Mouse (Mus musculus) cortical plate, adult 2 months (tissue): Measurements from ENCODE around the gene Ang. TPM values are rescaled to one million over a fixed set of nuclear protein-coding genes. Genes with fewer than 3 reads are reported as not detected.
"Not testable (repeated sequence)": the region's sequence is repeated elsewhere in the genome, so short reads cannot be mapped to it uniquely, and the experiment has no call there.

Experiments
- H3K27ac ChIP-seq: fragments of 200-500 bp; 2 replicates; pipeline ENCODE4 v1.5.1; 2012; ENCODE audit warnings: low read length, control low read depth, inconsistent platforms; ENCODE audit not compliant: insufficient read depth
- H3K4me1 ChIP-seq: fragments of 200-500 bp; 2 replicates; pipeline ENCODE4 v1.6.1; 2011; ENCODE audit warnings: low read length; ENCODE audit not compliant: control insufficient read depth, insufficient read depth
- H3K4me3 ChIP-seq: fragments of 200-500 bp; 2 replicates; pipeline ENCODE4 v1.5.1; 2011; ENCODE audit warnings: mild to moderate bottlenecking, low read length, control low read depth; ENCODE audit not compliant: insufficient read depth
- CTCF ChIP-seq: fragments of 200-500 bp; IDR thresholded peaks from 2 replicates; pipeline ENCODE4 v1.5.1; 2011; ENCODE audit warnings: mild to moderate bottlenecking, control low read depth, low read length; ENCODE audit not compliant: insufficient read depth; ENCODE audit errors: extremely low read depth
- POLR2A ChIP-seq: fragments of 200-500 bp; IDR thresholded peaks from 2 replicates; pipeline ENCODE4 v1.6.1; 2011; ENCODE audit warnings: mild to moderate bottlenecking, low read length, control low read depth; ENCODE audit not compliant: insufficient read depth; ENCODE audit errors: extremely low read depth
- polyA plus RNA-seq: library from polyadenylated mRNA; depleted of rRNA; stranded (reverse); fragments of >200 nt; gene quantifications from 2 replicates; pipeline ENCODE4 v1.2.3, GENCODE M21; 2012

Ang gene
- polyA plus RNA-seq, 1 experiment, result 8.1 TPM

GRCm38 (mm10) chr14:51095736-51096524 is 5.0 kb downstream of the Ang start:
- no peak for TF ChIP-seq CTCF
- TF ChIP-seq POLR2A, result no peak
- no peak overlapping the region for H3K27ac ChIP-seq
- no peaks in the 10 kb centered on the region for H3K4me1 ChIP-seq
- H3K4me3 ChIP-seq, result no peak overlapping the region

- not testable (repeated sequence) for H3K27ac ChIP-seq, H3K4me1 ChIP-seq, H3K4me3 ChIP-seq
- TF ChIP-seq CTCF, result peak; percentile 58
Observed at GRCm38 (mm10) chr14:51098300-51098699, 7.3 kb downstream of the Ang start.

- Histone ChIP-seq H3K4me3 (no peak overlapping the region), H3K27ac (no peak overlapping the region), H3K4me1 (no peaks in the 10 kb centered on the region)
- TF ChIP-seq CTCF, result no peak
- TF ChIP-seq POLR2A, result no peak
Observed at GRCm38 (mm10) chr14:51098921-51099320, 8.0 kb downstream of the Ang start.

DNA sequence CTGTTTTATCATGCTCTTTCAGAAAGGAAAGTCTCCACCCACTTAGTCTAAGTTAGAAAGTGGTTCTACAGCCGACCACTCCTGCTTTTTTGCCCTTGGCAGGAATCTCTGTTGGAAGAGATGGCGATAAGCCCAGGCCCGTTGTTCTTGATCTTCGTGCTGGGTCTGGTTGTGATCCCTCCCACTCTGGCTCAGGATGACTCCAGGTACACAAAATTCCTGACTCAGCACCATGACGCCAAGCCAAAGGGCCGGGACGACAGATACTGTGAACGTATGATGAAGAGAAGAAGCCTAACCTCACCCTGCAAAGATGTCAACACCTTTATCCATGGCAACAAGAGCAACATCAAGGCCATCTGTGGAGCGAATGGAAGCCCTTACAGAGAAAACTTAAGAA is 10.3 kb downstream of the Ang start:
- Histone ChIP-seq H3K27ac (no peak overlapping the region), H3K4me1 (no peaks in the 10 kb centered on the region), H3K4me3 (no peak overlapping the region)
- TF ChIP-seq POLR2A, result no peak
- no peak for TF ChIP-seq CTCF

DNA sequence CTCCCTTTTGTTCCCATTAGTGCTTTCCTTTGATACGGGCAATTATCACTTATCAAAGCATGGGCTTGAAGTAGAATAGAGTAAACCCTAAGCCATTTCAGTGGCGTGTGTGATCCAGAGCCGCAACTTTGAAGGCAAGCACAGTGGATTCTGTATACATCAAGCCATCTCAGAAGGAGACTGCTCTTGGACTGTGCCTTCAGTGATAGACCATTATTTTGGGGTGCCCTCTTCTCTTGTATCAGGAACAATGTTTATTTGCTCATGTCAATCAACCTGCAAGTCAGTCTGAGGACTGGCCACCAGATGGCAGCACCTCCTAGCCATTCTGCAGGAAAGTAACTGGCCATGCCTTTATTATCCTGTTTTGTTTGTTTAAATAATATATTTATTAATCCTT is 12.3 kb downstream of the Ang start:
- no peak overlapping the region for H3K27ac ChIP-seq
- peak; percentile 81 for TF ChIP-seq CTCF
- no peak for TF ChIP-seq POLR2A
- H3K4me3 ChIP-seq, result no peak overlapping the region
- no peaks in the 10 kb centered on the region for H3K4me1 ChIP-seq

DNA sequence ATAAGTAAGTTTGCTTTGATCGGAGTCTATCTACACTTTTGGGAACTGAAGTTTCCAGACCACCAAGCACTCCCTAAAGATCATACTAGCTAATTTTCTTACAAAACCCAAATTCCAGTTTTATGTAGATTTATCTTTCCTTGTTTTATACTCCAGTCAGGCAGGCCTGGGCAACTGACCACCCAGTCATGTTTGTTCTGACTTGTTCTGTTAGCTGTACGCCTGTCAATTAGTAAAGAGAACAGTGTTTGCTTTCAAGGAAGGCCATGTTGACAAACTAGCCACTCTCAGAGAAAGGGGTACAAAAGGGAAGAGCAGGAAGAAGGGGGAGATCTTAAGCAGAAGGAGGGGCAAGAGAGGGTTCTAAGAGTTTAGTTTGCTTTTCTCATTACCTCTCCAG is 13.4 kb downstream of the Ang start:
- H3K27ac ChIP-seq, result no peak overlapping the region
- no peaks in the 10 kb centered on the region for H3K4me1 ChIP-seq
- no peak overlapping the region for H3K4me3 ChIP-seq
- no peak for TF ChIP-seq POLR2A
- no peak for TF ChIP-seq CTCF

DNA sequence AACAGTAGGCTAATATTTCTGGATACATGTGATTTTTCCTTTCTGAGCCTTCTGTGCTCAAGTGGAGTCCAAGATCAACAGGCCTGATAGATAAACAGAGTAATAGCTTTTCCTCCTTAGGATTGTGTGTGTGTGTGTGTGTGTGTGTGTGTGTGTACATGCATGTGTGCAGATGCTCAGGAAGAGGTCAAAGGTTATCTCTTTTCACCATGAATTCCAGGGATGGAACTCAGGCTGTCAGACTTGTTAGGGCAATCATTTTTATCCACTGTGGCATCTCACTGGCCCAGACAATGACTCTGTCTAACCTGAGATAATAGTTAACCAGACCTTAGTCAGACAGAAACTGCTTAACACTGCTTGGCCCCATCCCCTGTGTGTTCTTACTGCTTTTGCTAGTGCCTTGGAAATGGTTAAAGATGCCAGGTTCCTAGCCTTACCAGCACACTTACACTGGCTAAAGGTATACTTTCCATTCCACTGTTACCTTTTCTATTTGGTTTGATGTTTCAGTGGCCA is 15.6 kb downstream of the Ang start:
- H3K27ac ChIP-seq, result no peak overlapping the region
- no peak for TF ChIP-seq POLR2A
- no peak for TF ChIP-seq CTCF
- H3K4me1 ChIP-seq, result no peaks in the 10 kb centered on the region
- no peak overlapping the region for H3K4me3 ChIP-seq

DNA sequence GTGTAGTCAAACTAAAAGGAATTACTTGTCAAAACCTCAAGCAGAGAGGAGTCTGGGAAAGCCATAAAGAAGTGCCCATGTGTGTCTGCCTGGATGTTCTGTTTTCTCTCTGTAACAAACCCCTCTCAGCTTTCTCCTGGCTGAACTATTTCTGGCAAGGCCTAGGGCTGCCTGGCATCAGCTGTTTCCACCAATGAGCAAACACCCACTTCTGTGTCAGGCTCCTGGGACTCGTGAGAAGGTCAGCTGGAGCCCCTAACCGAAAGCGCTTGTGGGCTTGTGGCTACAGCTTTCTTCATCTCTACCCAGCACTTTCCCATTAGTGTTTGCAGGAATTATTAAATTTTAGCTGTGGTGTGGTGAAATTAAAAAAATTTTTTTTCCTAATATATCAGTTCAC is 21.0 kb downstream of the Ang start:
- TF ChIP-seq CTCF (no peak), POLR2A (no peak)
- no peak overlapping the region for H3K4me3 ChIP-seq
- H3K4me1 ChIP-seq, result no peaks in the 10 kb centered on the region
- H3K27ac ChIP-seq, result no peak overlapping the region

DNA sequence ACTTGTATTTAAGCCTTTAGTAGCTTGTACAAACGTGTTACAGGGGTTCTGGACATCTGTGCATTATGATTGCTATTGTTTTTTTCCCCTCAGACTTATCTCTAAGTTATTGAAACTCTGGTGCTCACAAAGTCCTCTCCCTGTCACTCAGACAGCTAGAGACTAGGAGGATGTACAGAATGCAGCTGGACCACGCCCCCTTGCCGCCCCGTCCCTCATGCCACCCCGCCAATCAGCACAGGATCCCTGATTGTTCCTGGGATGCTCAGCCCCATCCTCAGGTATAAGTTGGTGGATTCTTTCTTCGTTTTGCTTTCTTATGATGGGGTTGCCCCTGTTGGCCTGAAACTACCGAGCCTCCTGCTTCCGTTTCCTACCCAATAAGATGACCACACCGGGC is 22.5 kb downstream of the Ang start:
- H3K4me1 ChIP-seq, result no peaks in the 10 kb centered on the region
- no peak overlapping the region for H3K4me3 ChIP-seq
- TF ChIP-seq CTCF (no peak), POLR2A (no peak)
- no peak overlapping the region for H3K27ac ChIP-seq

- Histone ChIP-seq H3K4me3 (no peak within 1 kb of the TSS), H3K4me1 (no peaks in the 10 kb centered on the region)
- TF ChIP-seq CTCF, result no peak
- no peak for TF ChIP-seq POLR2A
Observed at GRCm38 (mm10) chr14:51113916-51114560, 23.1 kb downstream of the Ang start, which contains the start of gene Eddm3b. Eddm3b (plus strand) TSS chr14:51114426.

More at GRCm38 (mm10) chr14:51113916-51114560, 23.1 kb downstream of the Ang start, which contains the start of gene Eddm3b:
- no peak within 1 kb of the TSS for H3K27ac ChIP-seq
